Mouse (Mus musculus) adrenal gland, adult 8-10 months (tissue): ENCODE data around the gene Nhlrc1. TPM values are rescaled to one million over a fixed set of nuclear protein-coding genes. Genes with fewer than 3 reads are reported as not detected.

Experiments
- DNase-seq: peaks from one replicate; pipeline ENCODE4 v3.0.0; 2022
- total RNA-seq, 4 experiments: library from RNA; stranded (reverse); gene quantifications; 2 replicates each; pipeline ENCODE4 v1.2.4; 2022

The Nhlrc1 gene
- total RNA-seq, 4 experiments from 2014 or later = 6.2 to 9.8 (median 8.7) TPM

DNA sequence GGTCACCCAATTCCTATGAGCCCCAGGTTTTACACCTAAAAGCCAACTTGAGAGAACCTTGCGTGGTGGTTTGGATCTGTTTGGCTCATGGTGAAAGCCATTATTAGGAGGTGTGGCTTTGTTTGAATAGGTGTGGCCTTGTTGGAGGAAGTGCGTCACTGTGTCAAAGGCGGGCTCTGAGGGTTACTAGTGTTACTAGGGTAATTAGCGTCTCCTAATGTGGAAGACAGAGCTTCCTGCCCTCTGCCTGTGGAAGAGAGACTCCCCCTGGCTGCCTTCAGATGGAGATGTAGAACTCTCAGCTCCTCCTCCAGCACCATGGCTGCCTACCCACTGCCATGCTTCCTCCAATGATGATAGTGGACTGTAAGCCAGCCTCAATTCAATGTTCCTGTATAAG lies 13.1 kb downstream of the Nhlrc1 start:
- DNase-seq = no peak

DNA sequence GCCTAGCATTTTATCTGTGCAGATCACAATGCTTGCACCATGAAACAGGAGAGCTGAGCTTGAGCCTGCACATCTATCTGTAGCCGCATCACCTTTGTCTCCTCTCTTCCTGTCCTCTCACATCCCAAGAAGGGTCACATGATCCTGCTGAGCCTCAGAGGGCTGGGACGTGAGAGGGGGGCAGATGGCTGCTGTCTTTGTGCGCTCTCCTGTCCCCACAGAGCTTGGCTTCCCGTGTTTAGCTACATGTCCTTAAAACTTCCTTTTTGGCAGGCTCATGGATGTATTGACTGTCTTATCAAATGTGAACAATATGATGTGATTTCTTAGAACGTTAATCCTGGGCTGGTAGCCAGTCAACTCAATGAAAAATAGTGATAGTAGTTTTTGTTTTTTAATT lies 15.2 kb downstream of the Nhlrc1 start:
- no peak for DNase-seq

DNA sequence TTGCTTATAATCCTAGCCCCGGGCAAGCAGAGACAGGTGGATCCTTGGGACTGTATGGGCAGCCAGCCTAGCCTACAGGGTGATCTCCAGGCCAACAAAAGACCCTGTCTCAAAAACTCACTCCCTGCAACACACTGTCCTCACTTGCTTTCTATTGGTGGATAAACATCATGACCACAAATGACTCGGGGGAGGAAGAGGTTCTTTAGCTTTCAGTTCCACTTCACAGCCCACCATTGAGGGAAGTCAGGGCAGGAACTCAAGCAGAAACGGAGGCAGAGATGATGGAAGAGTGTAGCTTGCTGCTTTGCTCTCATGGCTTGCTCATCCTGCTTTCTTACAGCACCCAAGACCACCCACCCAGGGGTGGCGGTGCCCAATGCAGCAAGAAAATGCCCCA lies 17.3 kb downstream of the Nhlrc1 start:
- DNase-seq = no peak

DNA sequence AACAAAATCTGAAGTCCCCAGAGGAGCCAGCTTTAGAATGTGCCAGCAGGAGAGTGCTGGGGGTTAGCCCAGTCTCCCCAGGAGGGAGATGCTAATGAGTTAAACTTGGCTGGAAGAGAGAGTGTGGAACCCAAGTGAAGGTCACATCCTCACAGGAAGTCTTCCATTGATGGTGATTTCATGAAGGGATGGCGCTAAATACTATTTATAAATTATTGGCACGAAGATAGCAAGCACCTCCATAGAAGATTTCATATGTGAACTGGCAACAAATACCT lies 21.4 kb downstream of the Nhlrc1 start:
- DNase-seq = no peak

DNA sequence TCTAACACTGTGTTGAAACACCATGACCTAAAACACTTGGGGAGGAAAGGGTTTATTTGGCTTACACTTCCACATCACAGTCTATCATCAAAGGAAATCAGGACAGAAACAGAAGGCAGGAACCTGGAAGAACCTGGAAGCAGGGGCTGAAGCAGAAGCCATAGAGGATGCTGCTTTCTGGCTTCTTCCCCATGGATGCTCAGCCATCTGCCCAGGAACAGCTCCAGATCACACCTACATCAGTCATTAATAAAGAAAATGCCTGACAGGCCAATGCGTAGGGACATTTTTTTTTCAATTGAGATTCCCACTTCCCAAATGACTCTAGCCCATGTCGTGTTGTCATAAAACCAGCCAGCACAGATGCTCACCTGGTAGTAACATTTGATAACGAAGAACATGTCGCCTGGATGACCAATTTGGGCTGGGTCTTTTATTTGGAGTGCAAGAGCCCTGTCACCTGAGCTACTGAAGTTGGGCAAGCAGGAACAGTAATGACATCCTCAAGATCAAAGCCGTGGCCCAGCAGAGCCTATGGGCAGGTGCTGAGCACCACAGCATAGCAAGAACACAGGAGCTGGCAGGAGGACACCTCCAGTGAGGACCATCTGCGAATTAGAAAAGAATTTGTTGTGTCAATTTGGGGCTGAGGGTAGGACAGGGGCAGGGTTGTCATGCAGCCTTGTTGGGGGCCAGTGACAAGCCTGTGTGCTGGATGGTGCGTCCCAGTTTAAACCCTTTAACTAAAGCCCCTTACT lies 22.0 kb downstream of the Nhlrc1 start:
- no peak for DNase-seq

DNA sequence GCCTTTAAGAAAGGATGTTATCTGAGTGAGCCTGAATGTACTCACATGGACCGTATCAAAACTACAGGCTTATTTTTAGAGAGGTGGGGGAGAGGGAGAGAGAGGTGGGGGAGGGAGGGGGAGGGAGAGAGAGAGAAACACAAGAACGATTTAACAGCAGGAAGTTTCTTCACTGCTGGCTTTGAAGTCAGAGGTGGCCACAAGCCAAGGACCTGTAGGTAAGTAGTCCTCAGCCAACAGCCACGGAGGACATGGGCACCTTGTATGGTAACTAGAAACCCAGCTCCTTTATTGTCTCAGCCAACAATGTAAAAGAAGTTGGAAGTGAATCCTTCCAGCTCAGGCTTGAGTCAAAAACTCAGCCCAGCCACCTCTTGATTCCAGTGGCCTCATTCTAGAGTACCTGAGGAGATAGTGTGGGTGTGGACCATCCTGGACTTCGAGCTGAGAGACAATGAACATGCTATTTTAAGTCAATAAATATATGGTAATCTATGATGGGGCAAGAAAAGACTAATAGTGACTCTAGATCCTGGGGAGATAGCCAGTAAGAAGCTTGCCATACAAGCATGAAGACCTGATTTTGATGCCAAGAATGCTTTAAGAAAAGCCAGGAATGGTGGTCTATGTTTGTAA lies 24.2 kb downstream of the Nhlrc1 start:
- no peak for DNase-seq

DNA sequence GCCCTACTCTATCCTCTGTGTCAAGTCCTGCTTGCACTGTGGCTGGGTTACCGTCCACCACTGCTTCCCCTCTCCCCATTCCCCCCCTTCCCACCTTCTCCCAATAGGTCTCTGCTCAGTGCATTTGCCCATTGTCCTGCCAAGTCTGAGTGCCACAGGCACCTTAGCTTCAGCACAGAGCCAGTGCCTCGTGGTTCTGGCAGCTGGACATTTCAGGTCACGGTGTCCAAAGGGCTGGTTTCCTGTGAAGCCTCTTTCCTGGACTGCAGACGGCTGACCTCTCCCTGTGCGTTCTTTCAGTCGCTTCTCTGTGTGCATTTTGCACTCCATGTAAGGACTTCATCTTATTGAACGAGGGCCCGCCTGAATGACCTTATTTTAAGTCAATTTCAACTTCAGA lies 26.7 kb downstream of the Nhlrc1 start:
- no peak for DNase-seq

DNA sequence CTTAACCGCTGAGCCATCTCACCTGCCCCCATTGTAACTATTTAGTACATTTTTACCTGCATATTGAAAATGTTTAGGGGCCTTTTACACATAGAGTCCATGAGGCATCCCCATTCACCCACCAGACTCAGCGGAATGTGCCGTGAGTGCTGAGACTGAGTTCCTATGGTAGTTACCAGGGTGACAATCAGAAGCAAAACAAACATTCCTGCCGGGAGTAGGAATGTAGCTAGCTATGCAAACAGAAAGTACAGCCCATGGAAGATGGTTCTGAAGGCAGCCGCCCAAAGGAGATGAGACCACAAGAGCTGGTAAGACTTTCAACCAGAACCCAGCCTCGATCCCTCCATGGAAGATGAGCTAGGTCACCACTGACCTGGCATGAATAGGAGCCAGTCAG lies 28.4 kb downstream of the Nhlrc1 start:
- no peak for DNase-seq

DNA sequence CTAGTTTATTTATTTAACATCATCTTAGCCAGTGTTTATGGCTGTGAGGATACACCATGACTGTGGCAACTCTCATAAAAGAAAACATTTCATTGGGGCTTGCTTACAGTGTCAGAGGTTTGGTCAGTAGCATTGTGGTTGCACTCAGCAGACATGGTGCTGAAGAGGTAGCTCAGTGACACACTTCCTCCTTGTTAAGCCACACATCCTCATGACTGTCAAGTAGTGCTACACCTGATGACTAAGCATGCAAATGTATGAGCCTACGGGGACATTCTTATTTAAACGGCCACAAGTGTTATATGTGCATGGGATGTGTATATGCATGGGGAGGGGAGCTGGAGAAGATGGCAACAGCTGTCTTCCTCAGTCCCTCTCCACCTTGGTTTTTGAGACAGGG lies 30.8 kb downstream of the Nhlrc1 start:
- DNase-seq = no peak

DNA sequence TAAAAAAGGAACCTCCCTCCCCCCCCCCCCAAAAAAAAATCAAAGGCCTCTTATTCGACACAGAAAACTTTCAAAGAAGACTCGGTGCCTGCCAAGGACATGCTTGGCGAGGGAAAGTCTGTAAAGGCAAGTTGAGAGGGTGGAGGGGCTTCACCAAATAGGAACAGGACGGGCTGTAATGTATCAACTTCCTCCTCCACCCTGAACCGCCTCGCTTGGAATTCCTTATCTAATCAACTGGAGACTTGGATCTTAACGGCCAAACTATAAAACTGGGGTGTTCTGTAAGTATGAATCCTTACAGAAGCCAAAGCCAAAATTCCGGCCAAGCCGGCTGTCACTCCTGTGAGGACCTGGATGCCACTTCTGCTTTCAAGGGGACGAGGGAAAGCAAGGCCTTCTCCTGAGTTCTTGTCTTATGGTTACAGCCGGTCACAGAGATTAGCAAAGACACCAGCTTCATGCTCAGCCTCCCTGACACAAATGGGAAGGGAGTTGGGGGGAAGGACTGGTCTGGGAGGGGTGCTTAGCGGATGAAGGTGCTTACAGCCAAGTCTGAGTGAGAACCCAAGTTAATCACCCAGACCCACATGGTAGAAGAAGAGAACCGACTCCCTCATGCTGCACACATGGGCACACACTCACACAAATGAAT lies 34.7 kb downstream of the Nhlrc1 start:
- DNase-seq = no peak

DNA sequence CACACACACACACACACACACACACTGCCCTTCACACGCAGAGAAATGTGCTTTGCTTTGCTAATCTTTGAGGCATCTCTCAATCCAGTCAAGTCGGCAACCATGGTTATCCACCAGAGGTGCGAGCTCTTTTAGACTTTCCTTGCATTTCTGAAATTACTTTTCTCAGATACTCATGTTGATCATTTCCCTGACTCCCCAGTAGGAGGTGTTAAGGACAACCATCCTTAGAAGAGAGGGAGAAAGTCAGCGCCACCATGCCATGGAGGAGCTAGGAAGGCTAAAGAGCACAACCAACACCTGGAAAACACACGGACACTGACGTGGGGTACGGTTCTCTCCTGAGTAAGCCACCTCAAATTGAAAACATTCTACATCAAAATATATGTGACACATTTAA lies 38.1 kb downstream of the Nhlrc1 start:
- no peak for DNase-seq

DNA sequence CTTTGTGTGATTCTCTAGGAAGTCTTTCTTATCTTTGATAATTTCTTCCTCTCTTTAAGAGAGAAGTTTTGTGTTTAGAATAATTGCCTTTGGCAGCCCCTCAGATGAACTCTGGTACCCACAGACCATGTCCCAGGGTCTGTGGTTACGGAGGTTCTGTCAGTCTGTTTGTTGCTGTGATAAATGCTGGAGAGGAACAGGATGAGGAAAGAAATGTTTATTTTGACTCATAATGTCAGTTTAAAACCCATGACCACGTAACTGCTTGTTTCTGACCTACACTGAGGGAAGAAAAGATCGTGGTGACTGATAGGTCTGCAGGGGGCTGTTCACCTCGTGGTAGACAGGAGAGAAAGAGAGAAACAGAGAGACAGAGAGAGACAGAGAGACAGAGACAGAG lies 38.7 kb downstream of the Nhlrc1 start:
- DNase-seq = no peak

DNA sequence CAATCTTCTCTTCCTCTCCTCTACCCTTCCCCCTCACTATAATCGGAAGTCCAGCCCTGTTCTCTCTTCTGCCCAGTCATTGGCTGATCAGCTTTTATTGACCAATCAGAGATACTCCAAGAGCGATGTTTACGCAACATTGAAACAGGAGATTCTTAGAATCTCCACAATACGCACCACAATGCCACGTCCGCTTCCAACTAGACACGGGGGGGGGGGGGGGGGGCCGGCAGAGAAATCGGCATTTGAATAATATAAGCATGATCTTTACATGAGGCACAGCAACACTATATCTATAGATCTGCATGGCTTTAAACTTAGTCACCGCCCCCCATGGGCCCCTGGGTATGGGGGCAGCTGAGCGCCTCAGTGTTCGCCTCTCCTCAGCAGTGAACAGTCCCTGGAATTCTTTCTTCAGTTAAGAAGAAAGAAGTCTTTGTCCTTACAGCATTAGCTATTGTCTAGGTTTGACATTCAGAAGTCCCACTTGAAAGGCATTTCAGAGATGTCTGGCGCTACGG lies 39.6 kb downstream of the Nhlrc1 start:
- DNase-seq = no peak

DNA sequence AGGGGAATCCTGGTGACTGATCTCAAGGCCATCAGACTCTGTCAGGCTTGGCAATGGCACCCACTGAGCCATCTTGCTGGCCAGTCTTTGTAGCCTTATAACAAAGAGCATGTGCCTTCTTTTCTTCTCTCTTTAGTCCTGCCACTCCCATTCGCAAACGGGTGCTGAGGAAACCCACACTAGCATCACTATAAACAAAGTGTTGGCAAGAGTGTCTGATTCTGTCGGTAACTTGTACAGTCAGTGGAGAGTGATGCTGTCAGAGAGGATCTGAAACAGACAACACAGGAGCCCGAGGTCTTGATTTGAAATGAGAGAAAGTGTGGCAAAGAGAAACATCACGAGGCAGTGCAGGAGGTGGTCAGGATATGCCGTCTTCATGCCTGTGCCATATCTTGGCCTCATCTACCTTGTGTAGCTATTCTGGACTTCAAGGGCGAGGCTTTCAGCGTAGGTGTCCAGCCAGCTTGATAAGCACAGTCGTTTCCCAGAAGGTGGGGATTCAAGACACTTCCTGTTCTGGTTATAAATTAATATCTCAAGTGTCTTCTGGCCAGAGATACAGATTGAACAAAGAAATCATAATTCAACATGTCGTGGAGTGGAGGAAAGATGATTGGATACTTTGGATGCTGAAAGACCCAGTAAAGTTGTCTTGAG lies 44.2 kb downstream of the Nhlrc1 start:
- DNase-seq = no peak

DNA sequence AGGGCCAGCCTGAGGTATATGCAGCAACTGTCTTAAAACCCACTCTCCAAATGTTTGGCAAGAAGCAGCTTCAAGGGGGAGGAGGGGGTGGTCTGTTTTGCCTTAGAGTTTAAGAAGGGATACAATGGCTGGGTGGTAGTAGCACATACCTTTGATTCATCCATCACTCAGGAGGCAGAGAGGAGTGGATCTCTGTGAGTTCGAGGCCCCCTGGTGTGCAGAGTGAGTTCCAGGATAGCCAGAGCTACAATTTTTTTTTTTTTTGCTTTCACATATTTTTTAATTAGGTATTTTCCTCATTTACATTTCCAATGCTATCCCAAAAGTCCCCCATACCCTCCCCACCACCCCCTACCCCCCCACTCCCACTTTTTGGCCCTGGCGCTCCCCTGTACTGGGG lies 46.0 kb downstream of the Nhlrc1 start:
- DNase-seq = no peak

DNA sequence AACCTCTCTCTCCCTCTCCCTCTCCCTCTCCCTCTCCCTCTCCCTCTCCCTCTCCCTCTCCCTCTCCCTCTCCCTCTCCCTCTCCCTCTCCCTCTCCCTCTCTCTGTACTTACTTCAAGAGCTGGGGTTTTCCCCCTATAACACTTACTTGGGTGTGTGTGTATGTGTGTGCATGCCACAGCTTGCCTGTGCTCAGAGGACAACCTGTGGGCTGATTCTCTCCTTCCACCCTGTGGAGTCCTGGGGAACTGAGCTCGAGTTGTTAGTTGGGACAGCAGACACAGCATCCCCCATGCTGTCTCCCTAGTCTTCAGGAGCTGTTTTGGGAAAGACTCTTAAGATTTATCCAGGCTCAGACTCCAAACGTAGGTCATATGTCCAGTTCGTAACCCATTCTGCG lies 47.3 kb downstream of the Nhlrc1 start:
- DNase-seq = no peak

Other genes starting within 250 kb of the Nhlrc1 start
- 10 to 100 TPM; 39.1 to 46.8 (median 42.3) TPM for gene Kif13a, start 85.0 kb downstream of the Nhlrc1 start, total RNA-seq
- 10 to 100 TPM in 3 of 4 experiments, 1 to 10 TPM in 1; 9.7 to 12.6 (median 11.7) TPM for gene Kdm1b, start 28.6 kb upstream of the Nhlrc1 start, total RNA-seq
- gene Tpmt, start 29.9 kb upstream of the Nhlrc1 start, total RNA-seq = 10 to 100 TPM in 1 of 4 experiments, 1 to 10 TPM in 3; 4.1 to 10.7 (median 7.1) TPM
- gene Dek, start 91.4 kb upstream of the Nhlrc1 start, total RNA-seq = 10 to 100 TPM; 47.7 to 66.4 (median 59.1) TPM
- gene Rnf144b, start 107.8 kb upstream of the Nhlrc1 start, total RNA-seq = 1 to 10 TPM; 3.0 to 5.5 (median 4.8) TPM